Mouse (Mus musculus) hindbrain, postnatal 0 days (tissue): ENCODE data around the gene Cdt1. TPM values are rescaled to one million over a fixed set of nuclear protein-coding genes. Genes with fewer than 3 reads are reported as not detected.

Experiments used
- ATAC-seq: fragments of 200-750 bp; cut with Nextera tagmentation; 2 replicates; pipeline ENCODE4 v1.8.0; 2017; ENCODE audit warnings: mild to moderate bottlenecking, moderate TSS enrichment, moderate library complexity
- DNase-seq: peaks from one replicate; pipeline ENCODE4 v3.0.0-alpha.2; 2015; ENCODE audit warnings: low spot score
- H3K27ac ChIP-seq: fragments of 300-500 bp; sonication (generic); 2 replicates; pipeline ENCODE4 v1.5.1; 2014; ENCODE audit warnings: mild to moderate bottlenecking
- H3K27me3 ChIP-seq: fragments of 300-500 bp; sonication (generic); 2 replicates; pipeline ENCODE4 v1.6.1; 2014; ENCODE audit warnings: low read length, mixed read lengths; ENCODE audit not compliant: insufficient read depth
- H3K36me3 ChIP-seq: fragments of 300-500 bp; sonication (generic); 2 replicates; pipeline ENCODE4 v1.6.1; 2014; ENCODE audit warnings: low read length, mixed read lengths; ENCODE audit not compliant: insufficient read depth
- H3K4me1 ChIP-seq: fragments of 300-500 bp; sonication (generic); 2 replicates; pipeline ENCODE4 v1.6.1; 2014; ENCODE audit warnings: antibody characterized with exemption, low read length, mixed read lengths; ENCODE audit not compliant: insufficient read depth
- H3K4me2 ChIP-seq: fragments of 300-500 bp; sonication (generic); 2 replicates; pipeline ENCODE4 v1.6.1; 2014; ENCODE audit warnings: low read depth, mild to moderate bottlenecking, low read length, moderate library complexity, mixed read lengths
- H3K4me3 ChIP-seq: fragments of 300-500 bp; sonication (generic); 2 replicates; pipeline ENCODE4 v1.5.1; 2014; ENCODE audit warnings: low read length
- H3K9ac ChIP-seq: fragments of 300-500 bp; sonication (generic); replicated peaks from 2 replicates; pipeline ENCODE4 v1.6.1; 2014; ENCODE audit warnings: mild to moderate bottlenecking, low read length, moderate library complexity, mixed read lengths
- H3K9me3 ChIP-seq: fragments of 300-500 bp; sonication (generic); 2 replicates; pipeline ENCODE4 v1.6.1; 2016; ENCODE audit warnings: low read length, mixed read lengths
- CTCF ChIP-seq: IDR thresholded peaks from 2 replicates; pipeline ENCODE4 v1.5.1; 2016; ENCODE audit warnings: antibody characterized with exemption, control low read depth, low read depth
- WGBS: fragments of 180-500 bp; shearing (Covaris S2); extraction: QIAGEN DNeasy Blood & Tissue Kit; methylation state at CpG from one replicate; pipeline ENCODE4 v1.1.7; 2014; 5-methylcytosine and 5-hydroxymethylcytosine counted together
- polyA plus RNA-seq: library from polyadenylated mRNA; unstranded; fragments of >200 nt; fragmentation: Nextera tagmentation; extraction: Ambion mirVana; gene quantifications from 2 replicates; pipeline ENCODE4 v1.2.1, GENCODE M21; 2015
- total RNA-seq: library from RNA; depleted of rRNA; stranded (reverse); fragments of >200 nt; gene quantifications from 2 replicates; pipeline ENCODE4 v1.2.3, GENCODE M21; 2014

The Cdt1 gene
- total and polyA plus RNA-seq, 2 experiments from 2014 or later = 10.7 to 26.3 TPM

DNA sequence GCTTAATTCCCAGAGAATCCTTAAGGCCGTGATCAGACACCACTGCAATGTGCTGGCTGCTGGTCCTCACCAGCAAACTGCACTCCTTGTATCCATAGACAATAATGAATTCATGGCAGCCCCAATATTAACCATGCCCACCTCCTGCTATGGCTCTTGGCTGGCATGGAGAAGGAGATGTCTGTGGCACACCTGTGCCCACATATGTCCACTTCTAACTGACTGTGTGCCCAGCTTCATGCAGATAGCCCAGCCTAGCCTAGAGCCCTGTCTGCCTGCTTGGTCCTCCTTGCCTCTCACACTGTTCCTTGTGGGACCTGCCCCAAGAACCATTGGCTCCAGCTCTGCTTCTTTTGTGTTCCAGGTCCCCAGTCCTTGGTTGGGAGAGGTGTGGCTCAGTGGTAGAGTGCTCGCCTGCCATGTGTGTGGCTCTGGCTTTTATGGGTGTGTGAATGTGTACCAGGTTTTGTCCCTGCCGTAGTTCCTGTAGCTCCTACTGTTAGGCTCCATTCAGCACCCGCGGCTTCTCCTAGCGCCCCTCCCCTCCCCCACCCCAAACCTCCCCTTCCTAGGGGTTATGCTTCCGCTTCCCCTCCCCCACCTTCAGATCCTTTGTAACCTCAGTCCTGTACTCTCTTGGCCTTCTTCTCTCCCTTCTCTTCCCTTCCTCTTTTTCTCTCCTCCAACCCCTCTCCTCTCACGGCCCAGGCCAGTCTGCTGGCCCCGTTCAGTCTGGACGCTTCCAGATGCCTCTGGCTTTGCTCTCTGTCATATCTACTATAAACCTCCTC is 10.4 kb upstream of the Cdt1 start:
- no peak for DNase-seq
- H3K4me3 ChIP-seq = no peak overlapping the region
- H3K27ac ChIP-seq = no peak overlapping the region
- no peak overlapping the region for H3K4me2 ChIP-seq
- H3K9ac ChIP-seq = no peak overlapping the region
- H3K27me3 ChIP-seq = no peaks in the 10 kb centered on the region
- H3K36me3 ChIP-seq = no peaks in the 10 kb centered on the region
- 48% methylated on average over 10 of the region's 10 CpGs for WGBS
- H3K4me1 ChIP-seq = no peaks in the 10 kb centered on the region
- TF ChIP-seq CTCF = no peak
- ATAC-seq = no peak
- no peaks in the 10 kb centered on the region for H3K9me3 ChIP-seq

DNA sequence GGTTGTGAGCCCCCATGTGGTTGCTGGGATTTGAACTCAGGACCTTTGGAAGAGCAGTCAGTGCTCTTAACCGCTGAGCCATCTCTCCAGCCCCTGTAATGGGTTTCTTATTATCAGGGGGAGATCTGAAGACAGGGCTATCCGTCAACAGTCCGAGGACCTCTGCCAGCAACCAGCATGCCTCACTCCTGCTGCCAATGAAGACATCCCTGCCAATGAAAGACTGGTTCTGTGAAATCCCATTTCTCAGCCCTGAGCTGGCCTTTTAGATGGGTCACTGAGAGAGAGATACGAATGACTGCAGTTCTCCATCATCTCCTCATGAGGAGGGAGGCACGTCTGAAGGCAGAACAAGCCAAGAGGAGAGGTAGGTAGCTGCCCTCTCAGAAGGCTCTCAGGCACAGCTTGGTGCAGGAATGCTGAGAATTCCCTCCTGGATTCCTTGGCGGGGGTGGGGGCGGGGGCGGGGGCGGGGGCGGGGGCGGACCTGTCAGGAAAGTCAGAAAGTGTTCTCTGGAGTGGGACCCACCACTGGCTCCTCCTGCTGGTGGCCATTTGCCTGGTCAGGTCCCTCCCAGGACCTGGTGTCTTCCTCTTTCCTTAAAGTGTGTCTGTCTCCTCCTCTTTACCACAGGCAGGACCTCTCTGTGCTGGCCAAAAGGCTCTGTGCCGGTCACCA is 9.0 kb upstream of the Cdt1 start:
- WGBS = 16% methylated on average over 11 of the region's 12 CpGs
- Histone ChIP-seq H3K9me3 (no peaks in the 10 kb centered on the region), H3K4me1 (no peaks in the 10 kb centered on the region), H3K27ac (no peak overlapping the region), H3K4me3 (no peak overlapping the region), H3K9ac (no peak overlapping the region), H3K4me2 (no peak overlapping the region), H3K27me3 (no peaks in the 10 kb centered on the region), H3K36me3 (no peaks in the 10 kb centered on the region)
- TF ChIP-seq CTCF = peak; percentile 19; the same call in 1 of the 2 replicates
- DNase-seq (peak; percentile 36), ATAC-seq (0 out of 2 replicates have a peak, but pooled peaks have one; percentile 34)

DNA sequence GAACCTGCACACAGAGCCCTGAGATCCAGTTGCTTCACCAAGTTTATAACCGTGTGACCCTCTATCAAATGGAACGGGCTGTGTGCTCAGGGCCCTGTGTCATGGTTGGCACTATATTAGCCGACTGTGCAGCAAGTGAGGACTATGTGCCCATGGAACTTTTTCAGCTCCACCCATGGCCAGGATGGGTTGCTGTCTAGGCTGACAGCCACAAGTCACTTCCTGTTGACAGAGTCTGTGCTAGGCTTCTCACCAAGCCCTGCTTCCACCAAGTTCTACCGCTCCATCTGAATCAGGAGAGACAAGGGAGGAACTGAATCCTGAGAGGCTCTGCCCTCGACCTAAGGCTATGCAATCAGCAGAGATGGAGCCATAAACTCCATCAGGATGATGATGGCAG is 6.6 kb upstream of the Cdt1 start:
- H3K36me3 ChIP-seq = no peaks in the 10 kb centered on the region
- DNase-seq = no peak

DNA sequence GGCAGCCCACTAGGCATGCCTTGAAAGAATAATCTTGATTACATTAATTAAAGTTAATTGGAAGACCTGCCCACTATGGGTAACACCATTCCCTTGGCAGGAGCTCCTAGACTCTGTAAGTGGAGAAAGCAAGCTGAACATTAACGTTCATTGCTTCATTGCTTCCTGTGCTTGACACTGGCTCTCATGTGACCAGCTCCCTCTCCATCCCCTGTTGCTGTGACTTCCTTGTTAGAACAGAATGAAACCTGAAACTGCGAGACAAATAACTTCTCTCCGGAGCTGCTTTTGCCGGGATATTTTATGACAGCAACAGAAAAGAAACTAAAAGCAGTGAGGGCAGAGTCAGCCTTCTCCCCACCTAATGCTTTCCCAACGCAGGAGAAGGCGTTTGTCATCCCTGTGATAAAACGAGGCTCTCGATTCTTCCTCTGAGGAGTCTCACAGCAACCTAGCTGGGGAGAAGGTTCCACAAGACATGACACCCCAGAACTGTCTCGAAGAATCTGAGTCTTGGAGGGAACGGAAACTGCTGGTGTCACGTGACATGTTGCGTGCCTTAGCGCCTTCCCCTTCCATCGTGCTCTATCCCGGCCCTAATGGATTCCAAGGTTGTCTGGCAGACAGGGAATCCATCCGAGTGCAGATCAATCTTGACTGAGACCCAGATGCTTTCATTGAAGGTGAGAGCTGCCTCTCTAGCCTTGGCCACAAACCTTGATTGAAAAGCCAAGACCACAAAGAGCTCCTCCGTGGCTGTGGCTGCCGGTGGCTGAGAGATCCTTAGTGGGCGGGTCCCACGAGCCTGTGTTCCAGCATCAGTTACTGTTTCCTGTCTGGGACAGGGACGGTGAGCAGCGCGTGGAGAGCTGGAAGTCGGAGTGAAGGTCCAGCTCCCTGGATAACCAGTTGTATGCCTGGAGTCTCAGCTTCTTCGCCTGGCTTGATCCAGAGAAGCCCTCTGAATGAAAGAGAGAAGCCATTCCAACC is 3.2 kb upstream of the Cdt1 start:
- no peak for ATAC-seq
- no peak overlapping the region for H3K4me2 ChIP-seq
- no peak for DNase-seq
- 87% methylated on average over 25 of the region's 25 CpGs for WGBS
- peaks cover 4% of the 10 kb centered on the region; the same call in 1 of the 2 replicates for H3K4me1 ChIP-seq
- H3K27me3 ChIP-seq = no peaks in the 10 kb centered on the region
- H3K4me3 ChIP-seq = no peak overlapping the region
- H3K36me3 ChIP-seq = no peaks in the 10 kb centered on the region
- H3K9me3 ChIP-seq = no peaks in the 10 kb centered on the region
- H3K27ac ChIP-seq = no peak overlapping the region
- TF ChIP-seq CTCF = no peak
- no peak overlapping the region for H3K9ac ChIP-seq

More for the DNA sequence above, 6.6 kb upstream of the Cdt1 start:
- ATAC-seq = no peak
- Histone ChIP-seq H3K9me3 (no peaks in the 10 kb centered on the region), H3K9ac (no peak overlapping the region), H3K4me1 (no peaks in the 10 kb centered on the region), H3K4me3 (no peak overlapping the region), H3K27ac (no peak overlapping the region), H3K4me2 (no peak overlapping the region), H3K27me3 (no peaks in the 10 kb centered on the region)
- TF ChIP-seq CTCF = no peak
- WGBS = 79% methylated on average over 5 of the region's 5 CpGs

DNA sequence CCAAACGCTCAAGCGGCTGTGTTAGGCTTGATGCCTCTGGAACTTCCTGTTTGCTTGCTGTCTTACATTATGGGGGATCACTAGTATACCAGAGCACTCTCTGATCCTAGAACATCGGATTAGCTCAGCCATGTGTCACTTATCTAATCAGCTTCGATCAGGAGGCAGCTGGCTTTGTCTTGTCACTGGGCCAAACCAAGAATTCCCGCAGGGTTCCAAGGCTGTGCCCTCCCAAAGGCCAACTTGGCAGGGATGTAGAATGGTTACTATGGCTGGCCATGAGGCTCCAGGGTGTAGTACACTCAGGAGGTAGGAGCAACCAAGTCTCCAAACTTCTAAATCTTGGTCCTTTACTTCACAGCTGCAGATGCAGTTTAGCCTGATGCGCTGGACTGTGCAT is 1.0 kb upstream of the Cdt1 start:
- H3K9ac ChIP-seq = peak overlapping the region; percentile 75
- TF ChIP-seq CTCF = no peak
- no peaks in the 10 kb centered on the region for H3K27me3 ChIP-seq
- peak overlapping the region; percentile 78 for H3K4me3 ChIP-seq
- ATAC-seq (0 out of 2 replicates have a peak, but pooled peaks have one; percentile 0), DNase-seq (peak; percentile 47)
- H3K36me3 ChIP-seq = no peaks in the 10 kb centered on the region
- H3K4me2 ChIP-seq = peak overlapping the region; percentile 94
- H3K27ac ChIP-seq = peak overlapping the region; percentile 90
- peaks cover 4% of the 10 kb centered on the region; the same call in 1 of the 2 replicates for H3K4me1 ChIP-seq
- no peaks in the 10 kb centered on the region for H3K9me3 ChIP-seq
- 22% methylated on average over 6 of the region's 6 CpGs for WGBS

DNA sequence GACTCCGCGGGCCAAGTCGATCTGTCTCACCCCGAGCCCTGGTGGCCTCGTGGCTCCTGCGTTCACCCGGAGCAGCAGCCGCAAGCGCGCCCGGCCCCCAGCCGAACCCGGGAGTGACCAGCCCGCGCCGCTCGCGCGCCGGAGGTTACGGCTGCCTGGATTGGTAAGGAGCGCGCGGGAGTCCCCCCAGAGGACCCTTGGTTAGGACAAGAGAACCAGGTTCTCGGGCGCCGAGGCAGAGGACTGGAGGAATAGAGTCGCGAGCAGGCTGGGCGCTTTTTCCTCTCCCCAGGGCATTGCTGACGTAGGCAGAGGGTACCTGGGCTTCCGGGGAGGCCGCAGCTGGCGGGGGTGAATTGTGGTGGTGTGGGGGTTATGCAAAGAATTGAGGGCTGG is 292 bp downstream of the Cdt1 start:
- peak overlapping the region; percentile 78 for H3K4me3 ChIP-seq
- no peaks in the 10 kb centered on the region for H3K9me3 ChIP-seq
- DNase-seq (no peak), ATAC-seq (no peak; the same call in 1 of the 2 replicates)
- peaks cover 4% of the 10 kb centered on the region; the same call in 1 of the 2 replicates for H3K4me1 ChIP-seq
- 0% methylated on average over 34 of the region's 34 CpGs for WGBS
- peak overlapping the region; percentile 90 for H3K27ac ChIP-seq
- H3K27me3 ChIP-seq = no peaks in the 10 kb centered on the region
- TF ChIP-seq CTCF = no peak
- H3K9ac ChIP-seq = peak overlapping the region; percentile 75
- no peaks in the 10 kb centered on the region for H3K36me3 ChIP-seq
- peak overlapping the region; percentile 94 for H3K4me2 ChIP-seq
